Mouse (Mus musculus): ENCODE results near the gene Gnao1. TPM values are rescaled to one million over a fixed set of nuclear protein-coding genes. Genes with fewer than 3 reads are reported as not detected.

Gene Gnao1
- polyA plus RNA-seq, 1 experiment from 2014 or later: 7.2 TPM

GRCm38 (mm10) chr8:93839113-93839512, 29.3 kb downstream of the Gnao1 start:
- WGBS: 62% methylated on average over 8 of the region's 8 CpGs
- no peaks in the 10 kb centered on the region for H3K36me3 ChIP-seq (ENCODE audit: control insufficient read depth, insufficient read depth, low read length)
- no peaks in the 10 kb centered on the region for H3K27me3 ChIP-seq (ENCODE audit: control insufficient read depth, insufficient read depth, low read length)
- TF ChIP-seq EP300 (optimal IDR thresholded peaks at IDR 0.05) (no peak), CTCF (IDR thresholded peaks at IDR 0.05; ENCODE audit: low read depth) (no peak)
- no peak overlapping the region for H3K4me3 ChIP-seq (ENCODE audit: low read depth, low read length)
- H3K9ac ChIP-seq (ENCODE audit: low read length): no peak overlapping the region
- no peak overlapping the region for H3K4me2 ChIP-seq (replicated peaks; ENCODE audit: low read depth)
- H3K9me3 ChIP-seq (ENCODE audit: control insufficient read depth, low read length): no peaks in the 10 kb centered on the region
- H3K27ac ChIP-seq (replicated peaks): no peak overlapping the region
- no peaks in the 10 kb centered on the region for H3K4me1 ChIP-seq (replicated peaks; ENCODE audit: control insufficient read depth, insufficient read depth)
- ATAC-seq (ENCODE audit: low FRiP score, low TSS enrichment): no peak; the same call in 1 of the 2 replicates
- no peak for DNase-seq (ENCODE audit: low spot score)

- Histone ChIP-seq H3K9ac (ENCODE audit: low read length) (no peak overlapping the region), H3K36me3 (ENCODE audit: control insufficient read depth, insufficient read depth, low read length) (no peaks in the 10 kb centered on the region), H3K27me3 (ENCODE audit: control insufficient read depth, insufficient read depth, low read length) (no peaks in the 10 kb centered on the region), H3K4me3 (ENCODE audit: low read depth, low read length) (no peak overlapping the region), H3K4me1 (replicated peaks; ENCODE audit: control insufficient read depth, insufficient read depth) (no peaks in the 10 kb centered on the region), H3K4me2 (replicated peaks; ENCODE audit: low read depth) (no peak overlapping the region), H3K27ac (replicated peaks) (no peak overlapping the region), H3K9me3 (ENCODE audit: control insufficient read depth, low read length) (no peaks in the 10 kb centered on the region)
- no peak for DNase-seq (ENCODE audit: low spot score)
- WGBS: 60% methylated on average over 4 of the region's 4 CpGs
- no peak for ATAC-seq (ENCODE audit: low FRiP score, low TSS enrichment)
- TF ChIP-seq EP300 (optimal IDR thresholded peaks at IDR 0.05): no peak
- no peak for TF ChIP-seq CTCF (IDR thresholded peaks at IDR 0.05; ENCODE audit: low read depth)
Observed at GRCm38 (mm10) chr8:93840486-93840885, 30.7 kb downstream of the Gnao1 start.

GRCm38 (mm10) chr8:93840956-93841752, 31.4 kb downstream of the Gnao1 start:
- WGBS: 36% methylated on average over 10 of the region's 10 CpGs
- Histone ChIP-seq H3K4me1 (replicated peaks; ENCODE audit: control insufficient read depth, insufficient read depth) (no peaks in the 10 kb centered on the region), H3K9me3 (ENCODE audit: control insufficient read depth, low read length) (no peaks in the 10 kb centered on the region), H3K4me3 (ENCODE audit: low read depth, low read length) (no peak overlapping the region), H3K4me2 (replicated peaks; ENCODE audit: low read depth) (no peak overlapping the region), H3K36me3 (ENCODE audit: control insufficient read depth, insufficient read depth, low read length) (no peaks in the 10 kb centered on the region), H3K9ac (ENCODE audit: low read length) (no peak overlapping the region), H3K27me3 (ENCODE audit: control insufficient read depth, insufficient read depth, low read length) (no peaks in the 10 kb centered on the region), H3K27ac (replicated peaks) (no peak overlapping the region)
- TF ChIP-seq CTCF (IDR thresholded peaks at IDR 0.05; ENCODE audit: low read depth) (no peak), EP300 (optimal IDR thresholded peaks at IDR 0.05) (no peak)
- DNase-seq (ENCODE audit: low spot score) (no peak), ATAC-seq (ENCODE audit: low FRiP score, low TSS enrichment) (no peak)

GRCm38 (mm10) chr8:93842574-93842973, 32.8 kb downstream of the Gnao1 start:
- Histone ChIP-seq H3K4me2 (replicated peaks; ENCODE audit: low read depth) (no peak overlapping the region), H3K9ac (ENCODE audit: low read length) (no peak overlapping the region), H3K4me1 (replicated peaks; ENCODE audit: control insufficient read depth, insufficient read depth) (no peaks in the 10 kb centered on the region), H3K9me3 (ENCODE audit: control insufficient read depth, low read length) (no peaks in the 10 kb centered on the region), H3K4me3 (ENCODE audit: low read depth, low read length) (no peak overlapping the region), H3K27ac (replicated peaks) (no peak overlapping the region), H3K27me3 (ENCODE audit: control insufficient read depth, insufficient read depth, low read length) (no peaks in the 10 kb centered on the region), H3K36me3 (ENCODE audit: control insufficient read depth, insufficient read depth, low read length) (no peaks in the 10 kb centered on the region)
- ATAC-seq (ENCODE audit: low FRiP score, low TSS enrichment) (no peak), DNase-seq (ENCODE audit: low spot score) (no peak)
- TF ChIP-seq EP300 (optimal IDR thresholded peaks at IDR 0.05) (no peak), CTCF (IDR thresholded peaks at IDR 0.05; ENCODE audit: low read depth) (no peak)
- WGBS: 91% methylated on average over 4 of the region's 4 CpGs

- no peaks in the 10 kb centered on the region for H3K27me3 ChIP-seq (ENCODE audit: control insufficient read depth, insufficient read depth, low read length)
- ATAC-seq (ENCODE audit: low FRiP score, low TSS enrichment) (no peak), DNase-seq (ENCODE audit: low spot score) (peak; percentile 36)
- H3K36me3 ChIP-seq (ENCODE audit: control insufficient read depth, insufficient read depth, low read length): no peaks in the 10 kb centered on the region
- H3K4me2 ChIP-seq (replicated peaks; ENCODE audit: low read depth): no peak overlapping the region
- H3K9me3 ChIP-seq (ENCODE audit: control insufficient read depth, low read length): no peaks in the 10 kb centered on the region
- TF ChIP-seq EP300 (optimal IDR thresholded peaks at IDR 0.05) (no peak), CTCF (IDR thresholded peaks at IDR 0.05; ENCODE audit: low read depth) (peak; percentile 69)
- H3K4me1 ChIP-seq (replicated peaks; ENCODE audit: control insufficient read depth, insufficient read depth): no peaks in the 10 kb centered on the region
- 47% methylated on average over 12 of the region's 12 CpGs for WGBS
- H3K4me3 ChIP-seq (ENCODE audit: low read depth, low read length): no peak overlapping the region
- H3K27ac ChIP-seq (replicated peaks): no peak overlapping the region; the same call in 1 of the 2 replicates
- H3K9ac ChIP-seq (ENCODE audit: low read length): no peak overlapping the region
Observed at GRCm38 (mm10) chr8:93843858-93844502, 34.2 kb downstream of the Gnao1 start.

- H3K9me3 ChIP-seq (ENCODE audit: control insufficient read depth, low read length): no peaks in the 10 kb centered on the region
- H3K27ac ChIP-seq (replicated peaks): no peak overlapping the region
- H3K4me1 ChIP-seq (replicated peaks; ENCODE audit: control insufficient read depth, insufficient read depth): no peaks in the 10 kb centered on the region
- H3K4me2 ChIP-seq (replicated peaks; ENCODE audit: low read depth): no peak overlapping the region
- H3K9ac ChIP-seq (ENCODE audit: low read length): no peak overlapping the region
- ATAC-seq (ENCODE audit: low FRiP score, low TSS enrichment) (no peak), DNase-seq (ENCODE audit: low spot score) (no peak)
- TF ChIP-seq CTCF (IDR thresholded peaks at IDR 0.05; ENCODE audit: low read depth): no peak
- no peak for TF ChIP-seq EP300 (optimal IDR thresholded peaks at IDR 0.05)
- WGBS: 90% methylated on average over 1 of the region's 1 CpGs
- no peaks in the 10 kb centered on the region for H3K36me3 ChIP-seq (ENCODE audit: control insufficient read depth, insufficient read depth, low read length)
- H3K4me3 ChIP-seq (ENCODE audit: low read depth, low read length): no peak overlapping the region
- H3K27me3 ChIP-seq (ENCODE audit: control insufficient read depth, insufficient read depth, low read length): no peaks in the 10 kb centered on the region
Observed at GRCm38 (mm10) chr8:93845186-93845585, 35.4 kb downstream of the Gnao1 start.

Measured in stomach, postnatal 0 days (tissue).